In genomic region chr1:170423048-170423447, GRCm38 (mm10) we compare ENCODE assay signal across 30 mouse cellular contexts.
DNase-seq lines count a peak whose midpoint lies in the region; ATAC-seq and TF ChIP-seq lines count a peak whose summit lies in the region.
"Had no signal": no experiment of that assay in that cellular context is flagged by ENCODE, and none has a peak within 500 bp of the region (broad histone marks: within the 10 kb centered on the region; RNA-seq: fewer than 3 reads in every experiment).

No protein-coding gene starts in this region.

- DNase-seq in frontal cortex, postnatal 25 days (ENCODE audit: low spot score in 2 of 2): no peak
- no peak for DNase-seq in liver, postnatal 0 days
- peak; percentile 41 for DNase-seq in brain, adult 2 months (ENCODE audit: low read depth, low spot score)
- DNase-seq: adrenal gland, postnatal 10 days; adrenal gland, postnatal 36 days; B cell, adult 2 months; cerebellum, adult 11 months; cerebellum, adult 2 months; cerebellum, adult 9-11 months; cerebellum, postnatal 25 days; embryo, embryonic 11 days; forebrain, postnatal 0 days; gastrocnemius, postnatal 10 days; gastrocnemius, postnatal 36 days; heart, postnatal 10 days; heart, postnatal 36 days; kidney, adult 11 months had no signal

- peaks cover 15% of the 10 kb centered on the region for H3K4me1 ChIP-seq in liver, postnatal 0 days (ENCODE audit: insufficient read depth)
- no peaks in the 10 kb centered on the region for H3K4me1 ChIP-seq in liver, embryonic 12.5 days
- H3K4me1 ChIP-seq in intestine, embryonic 15.5 days (replicated peaks): no peaks in the 10 kb centered on the region
- H3K4me1 ChIP-seq: embryonic facial prominence, embryonic 10.5 days; embryonic facial prominence, embryonic 13.5 days; heart, embryonic 12.5 days; heart, embryonic 15.5 days had no signal

- no peak for TF ChIP-seq CTCF in liver, postnatal 0 days (IDR thresholded peaks at IDR 0.05; ENCODE audit: low read depth)

- no peak for TF ChIP-seq EP300 in liver, postnatal 0 days (IDR thresholded peaks at IDR 0.05; ENCODE audit: low read depth)

- 0 out of 2 replicates have a peak overlapping the region, but pooled peaks have one; percentile 44 for H3K27ac ChIP-seq in liver, postnatal 0 days (ENCODE audit: low read depth)
- H3K27ac ChIP-seq in liver, embryonic 12.5 days: no peak overlapping the region
- no peak overlapping the region for H3K27ac ChIP-seq in intestine, embryonic 15.5 days
- H3K27ac ChIP-seq: embryonic facial prominence, embryonic 10.5 days; embryonic facial prominence, embryonic 13.5 days; heart, embryonic 15.5 days; hindbrain, embryonic 14.5 days had no signal

- no peaks in the 10 kb centered on the region for H3K27me3 ChIP-seq in liver, postnatal 0 days (ENCODE audit: insufficient read depth, low read length)
- no peaks in the 10 kb centered on the region for H3K27me3 ChIP-seq in liver, embryonic 12.5 days (replicated peaks)
- no peaks in the 10 kb centered on the region for H3K27me3 ChIP-seq in intestine, embryonic 15.5 days (replicated peaks)
- H3K27me3 ChIP-seq: CH12.LX; embryonic facial prominence, embryonic 13.5 days; forebrain, embryonic 13.5 days; heart, embryonic 12.5 days; heart, embryonic 15.5 days; Patski had no signal

- 78% methylated on average over 1 of the region's 1 CpGs for WGBS in liver, postnatal 0 days (ENCODE audit: insufficient replicate concordance)
- WGBS in liver, embryonic 12.5 days (ENCODE audit: insufficient replicate concordance): 44% methylated on average over 1 of the region's 1 CpGs
- 86% methylated on average over 1 of the region's 1 CpGs for WGBS in intestine, embryonic 15.5 days

- H3K9ac ChIP-seq in liver, postnatal 0 days (replicated peaks): no peak overlapping the region
- H3K9ac ChIP-seq in liver, embryonic 12.5 days: no peak overlapping the region
- no peak overlapping the region for H3K9ac ChIP-seq in intestine, embryonic 15.5 days
- H3K9ac ChIP-seq: embryonic facial prominence, embryonic 13.5 days; forebrain, embryonic 13.5 days; forebrain, postnatal 0 days; heart, embryonic 12.5 days; heart, embryonic 15.5 days; hindbrain, embryonic 14.5 days had no signal

- peak; percentile 56; the same call in 1 of the 2 replicates for ATAC-seq in frontal cortex, adult (ENCODE audit: low TSS enrichment)
- ATAC-seq in liver, postnatal 0 days: no peak
- no peak for ATAC-seq in liver, embryonic 12.5 days
- no peak for ATAC-seq in intestine, embryonic 15.5 days
- ATAC-seq: forebrain, embryonic 13.5 days; forebrain, postnatal 0 days; Patski had no signal

- H3K9me3 ChIP-seq in liver, postnatal 0 days (ENCODE audit: low read length): no peaks in the 10 kb centered on the region
- H3K9me3 ChIP-seq in liver, embryonic 12.5 days (replicated peaks): no peaks in the 10 kb centered on the region
- no peaks in the 10 kb centered on the region for H3K9me3 ChIP-seq in intestine, embryonic 15.5 days
- H3K9me3 ChIP-seq: embryonic facial prominence, embryonic 10.5 days; embryonic facial prominence, embryonic 13.5 days; forebrain, embryonic 13.5 days; G1E; heart, embryonic 12.5 days; heart, embryonic 15.5 days had no signal

- H3K4me3 ChIP-seq in liver, postnatal 0 days (ENCODE audit: low read depth, low read length): no peak overlapping the region
- no peak overlapping the region for H3K4me3 ChIP-seq in liver, embryonic 12.5 days
- H3K4me3 ChIP-seq in intestine, embryonic 15.5 days (replicated peaks): no peak overlapping the region
- H3K4me3 ChIP-seq: embryonic facial prominence, embryonic 10.5 days; embryonic facial prominence, embryonic 13.5 days; erythroblast, embryonic 14.5 days; forebrain, embryonic 13.5 days; heart, embryonic 12.5 days; heart, embryonic 15.5 days had no signal

- no peak overlapping the region for H3K4me2 ChIP-seq in liver, postnatal 0 days (ENCODE audit: low read depth, low read length)
- H3K4me2 ChIP-seq in liver, embryonic 12.5 days: no peak overlapping the region
- no peak overlapping the region for H3K4me2 ChIP-seq in intestine, embryonic 15.5 days (replicated peaks)
- H3K4me2 ChIP-seq: embryonic facial prominence, embryonic 13.5 days; forebrain, embryonic 13.5 days; heart, embryonic 12.5 days; heart, embryonic 15.5 days; hindbrain, embryonic 14.5 days had no signal

- no peaks in the 10 kb centered on the region for H3K36me3 ChIP-seq in liver, postnatal 0 days (replicated peaks; ENCODE audit: insufficient read depth, low read length)
- no peaks in the 10 kb centered on the region for H3K36me3 ChIP-seq in liver, embryonic 12.5 days
- H3K36me3 ChIP-seq in intestine, embryonic 15.5 days: no peaks in the 10 kb centered on the region
- H3K36me3 ChIP-seq: embryonic facial prominence, embryonic 10.5 days; embryonic facial prominence, embryonic 13.5 days; G1E; heart, embryonic 12.5 days; heart, embryonic 15.5 days had no signal
